13 mouse cellular contexts compared by ENCODE assay signal in genomic region chrX:142310431-142310830, GRCm38 (mm10). TPM values are rescaled to one million over a fixed set of nuclear protein-coding genes. Genes with fewer than 3 reads are reported as not detected.
DNase-seq lines count a peak whose midpoint lies in the region; ATAC-seq and TF ChIP-seq lines count a peak whose summit lies in the region.
"Had no signal": no experiment of that assay in that cellular context is flagged by ENCODE, and none has a peak within 500 bp of the region (broad histone marks: within the 10 kb centered on the region; RNA-seq: fewer than 3 reads in every experiment).

No protein-coding gene starts in this region.

- H3K36me3 ChIP-seq in hindbrain, embryonic 11.5 days (ENCODE audit: control insufficient read depth, insufficient read depth, low read length): no peaks in the 10 kb centered on the region
- H3K36me3 ChIP-seq in hindbrain, embryonic 12.5 days: no peaks in the 10 kb centered on the region
- no peaks in the 10 kb centered on the region for H3K36me3 ChIP-seq in hindbrain, postnatal 0 days (ENCODE audit: insufficient read depth, low read length)
- no peaks in the 10 kb centered on the region for H3K36me3 ChIP-seq in neural tube, embryonic 15.5 days
- H3K36me3 ChIP-seq: limb, embryonic 10.5 days; midbrain, embryonic 13.5 days had no signal

- peak; percentile 10 for DNase-seq in hindbrain, embryonic 11.5 days (ENCODE audit: low spot score)
- DNase-seq in retina, postnatal 1 day: peak; percentile 68
- no peak for DNase-seq in retina, embryonic 14.5 days (ENCODE audit: low spot score)
- peak; percentile 73 for DNase-seq in hindbrain, postnatal 0 days (ENCODE audit: low spot score)
- DNase-seq in heart, postnatal 4 days: no peak
- DNase-seq: gastrocnemius, postnatal 36 days; lung, adult 2 months; thymus, adult 18-20 months had no signal

- no peak overlapping the region for H3K9ac ChIP-seq in hindbrain, embryonic 11.5 days (ENCODE audit: low read depth, low read length)
- H3K9ac ChIP-seq in hindbrain, embryonic 12.5 days: no peak overlapping the region
- no peak overlapping the region for H3K9ac ChIP-seq in hindbrain, postnatal 0 days (replicated peaks; ENCODE audit: low read length)
- H3K9ac ChIP-seq in neural tube, embryonic 15.5 days (replicated peaks): no peak overlapping the region
- H3K9ac ChIP-seq: midbrain, embryonic 13.5 days had no signal

- H3K4me2 ChIP-seq in hindbrain, embryonic 11.5 days (replicated peaks; ENCODE audit: low read depth, low read length): no peak overlapping the region
- H3K4me2 ChIP-seq in hindbrain, embryonic 12.5 days (replicated peaks): no peak overlapping the region
- H3K4me2 ChIP-seq in hindbrain, postnatal 0 days (ENCODE audit: low read depth, low read length): no peak overlapping the region
- H3K4me2 ChIP-seq in neural tube, embryonic 15.5 days: no peak overlapping the region
- H3K4me2 ChIP-seq: midbrain, embryonic 13.5 days had no signal

- no peak for TF ChIP-seq CTCF in hindbrain, postnatal 0 days (IDR thresholded peaks at IDR 0.05; ENCODE audit: low read depth)

- ATAC-seq in hindbrain, embryonic 11.5 days (ENCODE audit: low FRiP score): no peak
- no peak for ATAC-seq in hindbrain, embryonic 12.5 days (ENCODE audit: low FRiP score)
- ATAC-seq in hindbrain, postnatal 0 days: no peak
- ATAC-seq in neural tube, embryonic 15.5 days (ENCODE audit: low FRiP score): no peak
- ATAC-seq: midbrain, embryonic 13.5 days; Patski had no signal

- H3K4me3 ChIP-seq in hindbrain, embryonic 11.5 days (ENCODE audit: low read depth, low read length): no peak overlapping the region
- no peak overlapping the region for H3K4me3 ChIP-seq in hindbrain, embryonic 12.5 days
- H3K4me3 ChIP-seq in hindbrain, postnatal 0 days (ENCODE audit: low read length): no peak overlapping the region
- H3K4me3 ChIP-seq in neural tube, embryonic 15.5 days (replicated peaks): no peak overlapping the region
- H3K4me3 ChIP-seq: limb, embryonic 10.5 days; midbrain, embryonic 13.5 days had no signal

- no peaks in the 10 kb centered on the region for H3K27me3 ChIP-seq in hindbrain, embryonic 11.5 days (ENCODE audit: control insufficient read depth, insufficient read depth, low read length)
- H3K27me3 ChIP-seq in hindbrain, embryonic 12.5 days: peaks cover 19% of the 10 kb centered on the region
- no peaks in the 10 kb centered on the region for H3K27me3 ChIP-seq in hindbrain, postnatal 0 days (ENCODE audit: insufficient read depth, low read length)
- H3K27me3 ChIP-seq in neural tube, embryonic 15.5 days (replicated peaks): peaks cover 13% of the 10 kb centered on the region

- 73% methylated on average over 5 of the region's 5 CpGs for WGBS in hindbrain, embryonic 11.5 days
- WGBS in hindbrain, embryonic 12.5 days: 60% methylated on average over 5 of the region's 5 CpGs
- WGBS in hindbrain, postnatal 0 days: 44% methylated on average over 5 of the region's 5 CpGs
- 49% methylated on average over 5 of the region's 5 CpGs for WGBS in neural tube, embryonic 15.5 days

- no peaks in the 10 kb centered on the region for H3K4me1 ChIP-seq in hindbrain, embryonic 11.5 days (replicated peaks; ENCODE audit: control insufficient read depth, insufficient read depth, low read length)
- peaks cover 4% of the 10 kb centered on the region; the same call in 1 of the 2 replicates for H3K4me1 ChIP-seq in hindbrain, embryonic 12.5 days
- H3K4me1 ChIP-seq in hindbrain, postnatal 0 days (ENCODE audit: insufficient read depth, low read length): no peaks in the 10 kb centered on the region
- peaks cover 9% of the 10 kb centered on the region; the same call in 1 of the 2 replicates for H3K4me1 ChIP-seq in neural tube, embryonic 15.5 days

- H3K9me3 ChIP-seq in hindbrain, embryonic 11.5 days (ENCODE audit: control insufficient read depth, low read length): no peaks in the 10 kb centered on the region
- H3K9me3 ChIP-seq in hindbrain, embryonic 12.5 days (replicated peaks): no peaks in the 10 kb centered on the region
- no peaks in the 10 kb centered on the region for H3K9me3 ChIP-seq in hindbrain, postnatal 0 days (ENCODE audit: low read length)
- no peaks in the 10 kb centered on the region for H3K9me3 ChIP-seq in neural tube, embryonic 15.5 days (replicated peaks)
- H3K9me3 ChIP-seq: limb, embryonic 10.5 days; midbrain, embryonic 13.5 days had no signal

- H3K27ac ChIP-seq in hindbrain, embryonic 11.5 days (ENCODE audit: low read depth, low read length): no peak overlapping the region
- no peak overlapping the region for H3K27ac ChIP-seq in hindbrain, embryonic 12.5 days
- H3K27ac ChIP-seq in hindbrain, postnatal 0 days: no peak overlapping the region
- H3K27ac ChIP-seq in neural tube, embryonic 15.5 days (replicated peaks): no peak overlapping the region
- H3K27ac ChIP-seq: limb, embryonic 10.5 days; midbrain, embryonic 13.5 days had no signal

RNA-seq across cellular contexts. Expression of gene Kcne1l, which starts 4.3 kb away (rescaled TPM):
- 30.6 and 31.2 TPM in 2 replicates for polyA plus RNA-seq in hindbrain, embryonic 11.5 days (2014; fragmentation: Nextera tagmentation; extraction: Ambion mirVana)
- polyA plus RNA-seq in hindbrain, embryonic 12.5 days (2016; fragmentation: Nextera tagmentation; extraction: Ambion mirVana): 26.2 and 30.2 TPM in 2 replicates
- total RNA-seq in hindbrain, postnatal 0 days (2014; rRNA removed): 97.3 and 108 TPM in 2 replicates
- 68.9 and 76.8 TPM in 2 replicates for polyA plus RNA-seq in hindbrain, postnatal 0 days (2015; fragmentation: Nextera tagmentation; extraction: Ambion mirVana)
- 34.1 and 44.9 TPM in 2 replicates for polyA plus RNA-seq in neural tube, embryonic 15.5 days (2015; fragmentation: Nextera tagmentation; extraction: Ambion mirVana)
- total RNA-seq in heart, postnatal 4 days (2021): 1 to 10 TPM; 2.2 to 3.1 TPM
- polyA plus RNA-seq: Patski had no signal

Comparison
In these comparisons a context has a peak if more than half of its experiments do, and no peak if none do; other contexts are left out.
1. DNase-seq: peak in hindbrain, embryonic 11.5 days (single experiment), retina, postnatal 1 day (single experiment) and hindbrain, postnatal 0 days (single experiment); none in retina, embryonic 14.5 days (single experiment) and heart, postnatal 4 days (single experiment).